Mouse (Mus musculus): ENCODE results near the gene Rsph3a.
A peak's percentile ranks its signal among the peaks of the same experiment; 100 is the strongest.
"Not testable (repeated sequence)": the region's sequence is repeated elsewhere in the genome, so short reads cannot be mapped to it uniquely, and the experiment has no call there.

Rsph3a gene

GRCm38 (mm10) chr17:7929279-7929678 is 16.1 kb upstream of the Rsph3a start:
- DNase-seq: no peak

- no peak for DNase-seq
These were observed 14.1 kb upstream of the Rsph3a start for GRCm38 (mm10) chr17:7931096-7931990.

- not testable (repeated sequence) for DNase-seq
These were observed 13.3 kb upstream of the Rsph3a start for GRCm38 (mm10) chr17:7932121-7932520.

GRCm38 (mm10) chr17:7939640-7940039 is 5.8 kb upstream of the Rsph3a start:
- DNase-seq: peak; percentile 60

- DNase-seq: not testable (repeated sequence)
These were observed 726 bp downstream of the Rsph3a start for GRCm38 (mm10) chr17:7946053-7946627.

GRCm38 (mm10) chr17:7951333-7951732 is 5.9 kb downstream of the Rsph3a start:
- not testable (repeated sequence) for DNase-seq

- not testable (repeated sequence) for DNase-seq
These were observed 11.8 kb downstream of the Rsph3a start for GRCm38 (mm10) chr17:7957242-7957641.

GRCm38 (mm10) chr17:7963333-7963732 is 17.9 kb downstream of the Rsph3a start:
- DNase-seq: not testable (repeated sequence)

GRCm38 (mm10) chr17:7964398-7964797 is 19.0 kb downstream of the Rsph3a start:
- not testable (repeated sequence) for DNase-seq

GRCm38 (mm10) chr17:7968490-7968889 is 23.1 kb downstream of the Rsph3a start:
- not testable (repeated sequence) for DNase-seq

GRCm38 (mm10) chr17:7969782-7970181 is 24.4 kb downstream of the Rsph3a start:
- not testable (repeated sequence) for DNase-seq

GRCm38 (mm10) chr17:7983484-7983883 is 38.1 kb downstream of the Rsph3a start:
- not testable (repeated sequence) for DNase-seq

- peak; percentile 13 for DNase-seq
These were observed 40.2 kb downstream of the Rsph3a start for GRCm38 (mm10) chr17:7985597-7985996.

- DNase-seq: not testable (repeated sequence)
These were observed 41.6 kb downstream of the Rsph3a start for GRCm38 (mm10) chr17:7987038-7987437.

GRCm38 (mm10) chr17:8003248-8003647 is 57.8 kb downstream of the Rsph3a start:
- not testable (repeated sequence) for DNase-seq

- not testable (repeated sequence) for DNase-seq
These were observed 61.4 kb downstream of the Rsph3a start for GRCm38 (mm10) chr17:8006771-8007170.

GRCm38 (mm10) chr17:8009565-8009964 is 64.2 kb downstream of the Rsph3a start:
- not testable (repeated sequence) for DNase-seq

- DNase-seq: not testable (repeated sequence)
These were observed 68.6 kb downstream of the Rsph3a start for GRCm38 (mm10) chr17:8013974-8014373.

- not testable (repeated sequence) for DNase-seq
These were observed 77.3 kb downstream of the Rsph3a start for GRCm38 (mm10) chr17:8022675-8023074.

- not testable (repeated sequence) for DNase-seq
These were observed 82.2 kb downstream of the Rsph3a start for GRCm38 (mm10) chr17:8027475-8028168.
